Mouse (Mus musculus) E14TG2a.4 (cell line): ENCODE measurements around the gene Cadps.

ENCODE experiments used
- CTCF ChIP-seq: conservative IDR thresholded peaks from 2 replicates; pipeline ENCODE4 v1.5.1; 2014; ENCODE audit warnings: low read length
- NANOG ChIP-seq: IDR thresholded peaks from 2 replicates; pipeline ENCODE4 v1.6.1; 2014; ENCODE audit warnings: borderline replicate concordance, low read length, mixed read lengths
- POU5F1 ChIP-seq: IDR thresholded peaks from 2 replicates; pipeline ENCODE4 v1.6.1; 2014; ENCODE audit warnings: low read length, borderline replicate concordance

DNA sequence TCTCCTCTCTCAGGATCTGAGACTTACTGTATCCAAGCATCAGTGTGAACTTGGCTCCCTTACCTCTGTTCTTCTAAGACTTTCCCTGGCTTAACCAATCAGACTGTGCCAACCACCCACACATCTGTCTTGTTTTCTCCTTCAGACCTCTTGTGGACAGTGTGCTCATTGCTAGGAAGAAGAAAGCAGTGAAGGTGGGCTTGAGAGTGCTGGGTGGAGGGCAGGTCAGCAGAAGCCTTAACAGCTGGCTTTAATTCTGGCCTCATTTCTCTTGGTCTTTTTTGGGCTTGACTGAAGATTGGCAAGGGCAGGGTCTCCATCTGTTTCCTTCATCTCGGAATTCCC lies 262.7 kb downstream of the Cadps start:
- TF ChIP-seq CTCF, result no peak
- no peak for TF ChIP-seq NANOG
- no peak for TF ChIP-seq POU5F1
